Mouse (Mus musculus) liver, adult 2 months (tissue): Measurements from ENCODE around the gene Apoc2.

Experiments
- CTCF ChIP-seq: fragments of 200-500 bp; IDR thresholded peaks from 2 replicates; pipeline ENCODE4 v1.5.1; 2011; ENCODE audit warnings: low read depth, low read length, control low read depth
- POLR2A ChIP-seq: fragments of 200-500 bp; IDR thresholded peaks from 2 replicates; pipeline ENCODE4 v1.6.1; 2011; ENCODE audit warnings: low read length, control low read depth; ENCODE audit not compliant: insufficient read depth; ENCODE audit errors: extremely low read depth

GRCm38 (mm10) chr7:19633197-19633596 lies 44.5 kb downstream of the Apoc2 start:
- TF ChIP-seq CTCF = no peak
- no peak for TF ChIP-seq POLR2A
